Mouse (Mus musculus): ENCODE measurements around the gene Tex2.

Tex2 gene

DNA sequence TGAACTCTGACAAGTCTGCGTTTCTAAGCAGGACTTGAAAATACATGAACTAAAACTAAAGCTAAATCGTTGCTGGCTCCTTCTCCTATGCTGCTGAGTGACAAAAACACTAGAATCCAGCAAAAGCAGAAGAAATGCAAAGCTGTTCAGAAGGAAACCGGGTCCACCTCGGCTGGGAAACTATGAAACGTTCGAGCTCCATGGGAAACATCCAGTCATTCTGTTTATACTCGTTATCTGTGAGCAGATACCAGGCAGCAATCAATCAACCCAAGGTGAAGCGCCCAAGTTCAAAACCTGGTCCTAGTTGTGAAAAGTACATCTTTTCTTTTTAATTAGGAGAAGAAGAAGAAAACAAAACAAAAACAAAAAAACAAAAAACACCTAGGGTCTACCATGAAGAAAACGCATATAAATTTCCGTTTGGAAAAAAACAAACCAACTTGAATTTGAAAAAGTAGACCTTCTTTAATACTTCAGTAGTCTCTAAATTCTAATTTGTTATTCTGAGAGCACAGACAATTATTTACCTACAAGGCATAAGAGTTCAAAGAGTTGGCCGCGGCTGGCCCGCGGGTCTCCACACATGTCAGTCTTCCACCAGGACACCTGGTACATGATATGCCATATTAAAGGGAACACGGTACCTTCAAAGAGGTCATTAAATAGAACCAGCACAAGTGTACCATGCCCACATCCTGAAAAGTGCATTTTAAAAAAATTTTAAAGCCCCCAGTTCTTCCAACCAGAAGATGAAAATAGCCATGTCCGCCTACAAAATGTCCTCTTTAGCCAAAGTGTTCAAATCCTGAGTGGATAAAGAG lies 127.0 kb downstream of the Tex2 start:
- DNase-seq (ENCODE audit: low spot score): no peak

GRCm38 (mm10) chr11:106485611-106486010 lies 127.6 kb downstream of the Tex2 start:
- no peak for DNase-seq (ENCODE audit: low spot score)

GRCm38 (mm10) chr11:106484875-106485274 lies 128.3 kb downstream of the Tex2 start:
- no peak for DNase-seq (ENCODE audit: low spot score)

GRCm38 (mm10) chr11:106482867-106483266 lies 130.4 kb downstream of the Tex2 start:
- no peak for DNase-seq (ENCODE audit: low spot score)

DNA sequence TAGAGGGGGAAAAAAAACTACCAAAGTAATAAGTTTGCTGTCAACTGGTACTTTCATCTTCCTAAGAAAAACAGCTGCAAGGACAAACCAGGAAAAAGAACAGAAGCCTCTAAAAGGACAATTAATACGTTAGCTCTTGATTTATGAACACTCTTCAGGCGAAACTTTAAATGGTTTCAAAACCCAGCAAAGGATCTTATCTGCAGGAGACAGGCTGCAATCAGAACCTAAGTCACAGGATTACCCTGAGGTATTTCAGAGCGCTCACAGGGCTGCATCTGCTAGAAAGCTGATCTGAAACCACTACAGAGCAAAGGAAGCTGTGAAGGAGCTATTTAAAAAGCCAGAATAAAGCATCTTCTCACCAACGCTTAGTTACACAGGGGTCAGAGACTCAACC lies 131.6 kb downstream of the Tex2 start:
- peak; percentile 46 for DNase-seq (ENCODE audit: low spot score)

GRCm38 (mm10) chr11:106480530-106480885 lies 132.7 kb downstream of the Tex2 start:
- DNase-seq (ENCODE audit: low spot score): no peak

GRCm38 (mm10) chr11:106479619-106480529 lies 133.3 kb downstream of the Tex2 start:
- DNase-seq (ENCODE audit: low spot score): no peak

DNA sequence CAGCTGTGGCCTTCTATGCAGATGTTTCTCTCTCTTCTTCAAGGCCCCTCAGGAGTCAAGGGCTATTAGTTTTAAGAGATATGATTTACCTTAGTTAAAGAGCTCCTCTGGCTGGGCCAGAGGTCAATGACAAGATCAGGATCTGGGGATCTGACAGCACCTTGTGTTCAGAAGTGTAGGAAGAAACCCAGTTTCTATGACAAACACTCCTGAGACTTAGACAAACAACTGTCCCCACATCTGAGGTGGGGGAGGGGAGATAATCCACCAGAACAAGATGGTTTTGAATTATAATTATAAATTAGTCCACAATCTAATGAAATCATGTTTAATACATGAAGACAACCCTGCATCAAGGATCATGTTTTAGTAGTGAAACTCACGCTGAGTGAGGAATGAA lies 134.5 kb downstream of the Tex2 start:
- no peak for DNase-seq (ENCODE audit: low spot score)

DNA sequence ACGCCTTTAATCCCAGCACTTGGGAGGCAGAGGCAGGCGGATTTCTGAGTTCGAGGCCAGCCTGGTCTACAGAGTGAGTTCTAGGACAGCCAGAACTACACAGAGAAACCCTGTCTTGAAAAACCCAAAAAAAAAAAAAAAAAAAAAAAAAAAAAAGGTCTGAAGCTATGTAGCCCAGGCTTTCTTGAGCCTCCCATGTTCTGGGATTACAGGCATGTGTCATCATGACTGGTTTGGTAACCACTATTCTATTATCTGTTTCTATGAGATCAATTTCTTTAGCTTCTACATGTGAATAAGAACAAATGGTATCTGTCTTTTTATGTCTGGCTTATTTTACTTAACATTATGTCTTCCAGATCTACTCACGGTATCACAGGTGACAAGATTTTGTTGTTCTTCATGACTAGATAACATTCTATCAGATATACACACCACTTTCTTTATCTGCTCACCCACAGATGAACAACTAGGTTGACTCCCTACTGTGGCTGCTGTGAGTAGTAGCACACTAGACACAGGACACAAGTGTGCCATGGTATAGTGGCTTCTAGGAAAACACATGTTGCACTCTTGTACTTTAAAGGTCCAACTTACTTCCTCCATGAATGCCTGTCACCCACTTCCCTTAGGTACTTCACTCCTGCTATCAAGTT lies 135.6 kb downstream of the Tex2 start:
- no peak for DNase-seq (ENCODE audit: low spot score)

DNA sequence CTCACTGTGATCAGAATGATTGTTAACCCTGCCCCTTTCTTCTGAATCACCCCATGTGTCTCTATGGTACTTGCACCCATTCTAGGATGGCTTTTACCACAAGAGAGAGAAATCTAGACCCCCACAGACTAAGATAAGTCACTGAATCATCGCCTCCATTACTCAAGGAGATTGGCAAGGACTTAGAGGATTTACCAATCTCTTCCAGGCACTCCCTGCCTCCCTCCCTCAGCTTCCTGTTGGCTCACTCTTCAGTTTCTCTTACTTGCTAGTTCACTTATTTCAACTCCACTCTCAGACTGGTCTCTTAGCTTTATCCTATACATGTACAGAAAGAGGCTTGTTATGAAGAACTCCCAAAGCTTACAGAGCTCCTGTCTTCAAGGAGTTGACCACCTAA lies 137.9 kb downstream of the Tex2 start:
- no peak for DNase-seq (ENCODE audit: low spot score)

- DNase-seq (ENCODE audit: low spot score): no peak
Observed at GRCm38 (mm10) chr11:106471629-106472028, 141.6 kb downstream of the Tex2 start.

- no peak for DNase-seq (ENCODE audit: low spot score)
Observed at GRCm38 (mm10) chr11:106468509-106468908, 144.7 kb downstream of the Tex2 start.

GRCm38 (mm10) chr11:106465932-106466331 lies 147.3 kb downstream of the Tex2 start:
- DNase-seq (ENCODE audit: low spot score): no peak

- no peak for DNase-seq (ENCODE audit: low spot score)
Observed at GRCm38 (mm10) chr11:106465545-106465903, 147.7 kb downstream of the Tex2 start.

DNA sequence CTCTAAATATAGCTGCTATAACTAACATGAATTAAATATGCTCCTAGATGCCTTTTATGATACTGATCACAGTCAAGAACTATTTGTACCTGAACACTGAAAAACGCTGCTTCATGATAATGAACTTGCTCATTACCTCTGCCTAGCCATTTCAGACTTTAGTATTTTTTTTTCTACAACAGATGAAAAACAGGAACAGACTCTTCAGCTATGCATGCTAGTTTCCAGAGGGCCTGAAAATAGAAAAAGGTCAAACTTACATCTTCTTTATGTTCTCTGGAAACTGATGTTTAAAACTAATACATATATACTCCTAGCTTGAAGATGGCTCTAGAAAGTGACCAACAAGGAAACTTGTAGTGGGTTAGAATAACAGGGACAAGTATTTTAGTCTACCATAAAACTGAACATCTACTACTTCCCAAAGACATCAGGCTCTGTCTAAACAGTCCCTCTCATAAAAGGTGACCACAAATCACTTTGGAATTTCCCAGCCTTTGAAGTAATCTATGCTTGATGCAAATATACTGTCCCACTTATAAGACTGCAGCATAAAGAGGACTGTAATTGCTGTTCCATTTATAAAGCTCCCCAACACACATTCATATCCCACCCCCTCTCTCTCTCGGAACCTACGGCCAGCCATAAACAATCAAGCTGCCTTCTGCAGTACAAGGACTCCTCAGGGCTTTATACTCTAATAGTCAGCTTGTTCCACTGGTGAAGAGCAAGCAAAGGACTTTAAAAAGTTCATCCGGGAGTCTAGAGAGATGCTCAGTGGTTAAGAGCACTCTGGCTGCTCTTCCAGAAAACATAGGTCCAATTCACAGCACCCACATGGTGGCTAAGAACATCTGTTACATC lies 148.3 kb downstream of the Tex2 start:
- no peak for DNase-seq (ENCODE audit: low spot score)

DNA sequence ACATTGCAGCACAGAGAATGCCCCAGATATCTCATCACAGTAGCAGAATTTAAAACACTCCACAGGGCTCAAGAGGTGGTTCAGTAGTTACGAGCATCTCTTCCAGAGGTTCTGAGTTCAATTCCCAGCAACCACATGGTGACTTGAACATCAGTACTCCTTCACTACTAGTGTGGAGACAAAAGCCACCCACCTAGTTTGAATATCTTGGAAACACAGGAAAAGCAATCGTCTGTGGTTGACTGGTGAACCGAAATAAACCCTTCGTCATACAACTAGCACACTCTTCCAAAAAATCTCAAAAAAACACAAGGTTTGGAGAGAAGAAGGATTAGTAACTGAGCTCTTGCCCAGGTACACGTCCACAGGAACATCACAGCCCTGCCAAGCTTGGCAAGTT lies 149.4 kb downstream of the Tex2 start:
- no peak for DNase-seq (ENCODE audit: low spot score)

- DNase-seq (ENCODE audit: low spot score): no peak
Observed at GRCm38 (mm10) chr11:106462309-106462708, 150.9 kb downstream of the Tex2 start.

DNA sequence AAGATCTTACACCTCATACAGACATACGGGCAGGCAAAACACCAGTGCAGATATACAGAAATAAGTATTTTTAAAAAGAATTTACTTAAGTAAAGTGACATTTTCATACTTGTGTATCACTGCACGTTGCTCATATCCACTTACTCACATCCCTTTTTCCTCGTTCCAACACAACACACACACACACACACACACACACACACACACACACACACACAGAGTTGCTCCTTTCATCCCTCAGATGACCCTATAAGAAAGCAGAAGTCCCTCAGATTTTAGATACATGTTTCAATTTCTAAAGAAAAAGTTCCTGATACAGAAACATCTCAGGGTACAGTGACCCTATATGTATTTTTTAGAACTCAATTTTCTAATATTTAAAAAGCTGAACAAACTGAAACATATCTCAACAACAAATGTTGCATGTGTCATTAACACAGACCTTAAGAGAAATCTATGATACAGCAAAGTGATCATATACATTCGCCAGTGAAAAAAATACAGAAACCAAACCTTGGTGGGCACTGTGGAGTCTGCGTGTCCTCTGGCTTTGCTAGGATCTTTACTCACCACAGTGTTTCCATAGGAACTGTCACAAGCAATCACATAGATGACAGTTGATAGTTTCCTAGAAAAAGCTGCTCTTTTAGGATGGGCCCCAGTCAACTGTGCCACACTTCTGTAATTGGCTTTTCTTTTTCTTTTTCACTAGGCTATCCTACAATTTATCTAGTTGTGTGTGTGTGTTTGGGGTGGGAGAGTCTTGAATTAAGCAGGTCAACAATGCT lies 151.9 kb downstream of the Tex2 start:
- peak; percentile 38 for DNase-seq (ENCODE audit: low spot score)

DNA sequence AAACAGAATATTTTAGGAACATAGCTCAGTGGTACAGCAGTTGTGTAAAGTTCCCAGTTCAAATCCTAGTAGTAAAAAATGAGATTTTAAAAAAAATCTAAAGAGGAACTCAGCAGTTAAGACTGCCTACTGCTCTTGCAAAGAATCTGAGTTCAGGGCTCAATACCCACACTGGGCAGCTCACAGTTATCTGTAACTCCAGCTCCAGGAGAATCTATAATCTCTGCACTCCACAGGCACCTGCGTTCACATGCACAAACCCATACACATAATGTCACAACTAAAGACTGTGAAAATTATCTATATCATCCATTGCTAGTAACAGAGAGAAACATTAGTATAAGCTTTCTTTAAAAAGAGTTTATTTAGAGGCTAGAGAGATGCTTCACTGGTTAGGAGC lies 152.6 kb downstream of the Tex2 start:
- DNase-seq (ENCODE audit: low spot score): no peak

DNA sequence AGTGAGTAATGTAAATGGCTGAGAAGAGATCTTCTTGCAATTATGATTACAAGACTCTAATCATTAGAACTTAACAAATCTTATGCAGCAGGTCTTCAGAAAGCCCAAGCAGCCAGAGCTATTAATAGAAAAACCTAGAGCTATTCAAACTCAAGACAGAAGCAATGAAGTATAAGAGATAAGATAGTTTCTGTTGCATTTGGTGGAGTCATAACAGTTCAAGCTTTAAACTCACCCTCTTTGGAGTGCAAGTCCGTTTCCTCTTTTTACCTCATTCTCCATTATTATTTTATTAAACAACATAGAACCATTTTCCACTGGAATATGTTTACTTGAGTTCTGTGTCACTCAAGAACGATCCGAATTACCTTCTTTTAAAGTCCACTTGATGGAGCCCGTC lies 154.7 kb downstream of the Tex2 start:
- DNase-seq (ENCODE audit: low spot score): no peak
